Mouse (Mus musculus) ES-E14 (cell line): Measurements from ENCODE around the gene Hsp90ab1.

Source experiments
- CHD2 ChIP-seq: IDR thresholded peaks from 2 replicates; pipeline ENCODE4 v1.6.1; 2014; ENCODE audit warnings: mild to moderate bottlenecking, low read depth, low read length, inconsistent platforms
- HCFC1 ChIP-seq: IDR thresholded peaks from 2 replicates; pipeline ENCODE4 v1.6.1; 2012; ENCODE audit warnings: low read length, inconsistent platforms, borderline replicate concordance; ENCODE audit not compliant: insufficient read depth
- MAFK ChIP-seq: IDR thresholded peaks from 2 replicates; pipeline ENCODE4 v1.6.1; 2014; ENCODE audit warnings: mild to moderate bottlenecking, low read depth, low read length, inconsistent platforms; ENCODE audit not compliant: insufficient read depth
- ZNF384 ChIP-seq: IDR thresholded peaks from 2 replicates; pipeline ENCODE4 v1.6.1; 2012; ENCODE audit warnings: low read depth, low read length, inconsistent platforms

- TF ChIP-seq HCFC1 (no peak), ZNF384 (no peak), CHD2 (no peak), MAFK (no peak)
Observed at GRCm38 (mm10) chr17:45612921-45613320, 39.9 kb upstream of the Hsp90ab1 start.
